Mouse (Mus musculus): ENCODE results near the gene Dcaf1.

The Dcaf1 gene

GRCm38 (mm10) chr9:106879471-106879870 is 57.8 kb downstream of the Dcaf1 start:
- no peak for DNase-seq (ENCODE audit: low spot score in 2 of 2)

GRCm38 (mm10) chr9:106881071-106881755 is 59.5 kb downstream of the Dcaf1 start:
- DNase-seq (ENCODE audit: low spot score in 2 of 2), result no peak

GRCm38 (mm10) chr9:106882176-106882575 is 60.5 kb downstream of the Dcaf1 start:
- DNase-seq (ENCODE audit: low spot score in 2 of 2), result no peak

GRCm38 (mm10) chr9:106883085-106883484 is 61.4 kb downstream of the Dcaf1 start:
- no peak for DNase-seq (ENCODE audit: low spot score in 2 of 2)

- no peak for DNase-seq (ENCODE audit: low spot score in 2 of 2)
These were observed 62.6 kb downstream of the Dcaf1 start for GRCm38 (mm10) chr9:106884306-106884705.

GRCm38 (mm10) chr9:106884996-106885900 is 63.6 kb downstream of the Dcaf1 start:
- DNase-seq (ENCODE audit: low spot score in 2 of 2), result no peak

- peak; percentile 33 to 50 for DNase-seq (ENCODE audit: low spot score in 2 of 2)
These were observed 64.4 kb downstream of the Dcaf1 start for GRCm38 (mm10) chr9:106885901-106886731.

- peak; percentile 96 to 98 for DNase-seq (ENCODE audit: low spot score in 2 of 2)
These were observed 65.4 kb downstream of the Dcaf1 start, which contains the start of gene Rbm15b for GRCm38 (mm10) chr9:106886828-106887702. Rbm15b (minus strand) TSS chr9:106887428.

GRCm38 (mm10) chr9:106888346-106888745 is 66.7 kb downstream of the Dcaf1 start:
- no peak for DNase-seq (ENCODE audit: low spot score in 2 of 2)

GRCm38 (mm10) chr9:106889321-106889720 is 67.6 kb downstream of the Dcaf1 start:
- no peak for DNase-seq (ENCODE audit: low spot score in 2 of 2)

GRCm38 (mm10) chr9:106890496-106891240 is 69.0 kb downstream of the Dcaf1 start:
- no peak for DNase-seq (ENCODE audit: low spot score in 2 of 2)

- DNase-seq (ENCODE audit: low spot score in 2 of 2), result no peak
These were observed 69.7 kb downstream of the Dcaf1 start for GRCm38 (mm10) chr9:106891341-106891741.

GRCm38 (mm10) chr9:106891829-106892551 is 70.3 kb downstream of the Dcaf1 start, which contains the start of gene Manf:
Manf (minus strand) TSS chr9:106891979.
- DNase-seq (ENCODE audit: low spot score in 2 of 2), result peak; percentile 97

- no peak for DNase-seq (ENCODE audit: low spot score in 2 of 2)
These were observed 70.8 kb downstream of the Dcaf1 start for GRCm38 (mm10) chr9:106892552-106892875.

- no peak for DNase-seq (ENCODE audit: low spot score in 2 of 2)
These were observed 71.7 kb downstream of the Dcaf1 start for GRCm38 (mm10) chr9:106893327-106893726.

GRCm38 (mm10) chr9:106898901-106899300 is 77.2 kb downstream of the Dcaf1 start:
- DNase-seq (ENCODE audit: low spot score in 2 of 2), result no peak

GRCm38 (mm10) chr9:106901596-106901995 is 79.9 kb downstream of the Dcaf1 start:
- no peak for DNase-seq (ENCODE audit: low spot score in 2 of 2)

GRCm38 (mm10) chr9:106903099-106903790 is 81.6 kb downstream of the Dcaf1 start:
- DNase-seq (ENCODE audit: low spot score in 2 of 2), result no peak

GRCm38 (mm10) chr9:106903791-106904134 is 82.1 kb downstream of the Dcaf1 start:
- peak in 1 of 2 experiments; percentile 39 for DNase-seq (ENCODE audit: low spot score in 2 of 2)
